Mouse (Mus musculus) heart, adult 2 months (tissue): Measurements from ENCODE around the gene Fam107b. TPM values are rescaled to one million over a fixed set of nuclear protein-coding genes. Genes with fewer than 3 reads are reported as not detected.
A peak's percentile ranks its signal among the peaks of the same experiment; 100 is the strongest.

ENCODE experiments used
- DNase-seq, 2 experiments: peaks; one replicate each; pipeline ENCODE4 v3.0.0; 2021
- H3K27ac ChIP-seq: fragments of 200-600 bp; 2 replicates; pipeline ENCODE4 v1.8.1; 2022
- H3K27me3 ChIP-seq: fragments of 200-500 bp; 2 replicates; pipeline ENCODE4 v1.6.1; 2012; ENCODE audit warnings: mild to moderate bottlenecking, low read length, inconsistent platforms, mixed read lengths; ENCODE audit not compliant: control insufficient read depth, insufficient read depth
- H3K36me3 ChIP-seq: fragments of 200-500 bp; 2 replicates; pipeline ENCODE4 v1.6.1; 2012; ENCODE audit warnings: low read length, inconsistent platforms; ENCODE audit not compliant: control insufficient read depth, insufficient read depth
- H3K4me1 ChIP-seq: fragments of 200-500 bp; 2 replicates; pipeline ENCODE4 v1.6.1; 2011; ENCODE audit warnings: low read length; ENCODE audit not compliant: control insufficient read depth, insufficient read depth
- H3K4me3 ChIP-seq: fragments of 200-600 bp; 2 replicates; pipeline ENCODE4 v1.8.1; 2022
- H3K79me2 ChIP-seq: fragments of 200-500 bp; replicated peaks from 2 replicates; pipeline ENCODE4 v1.6.1; 2012; ENCODE audit warnings: mild to moderate bottlenecking, inconsistent platforms, low read length, moderate library complexity, mixed read lengths; ENCODE audit not compliant: control insufficient read depth, insufficient read depth
- H3K9ac ChIP-seq: fragments of 200-500 bp; 2 replicates; pipeline ENCODE4 v1.6.1; 2012; ENCODE audit warnings: low read depth, mild to moderate bottlenecking, control low read depth, inconsistent platforms, low read length, mixed read lengths
- CTCF ChIP-seq: fragments of 200-600 bp; IDR thresholded peaks from 2 replicates; pipeline ENCODE4 v1.8.1; 2022; ENCODE audit warnings: antibody characterized with exemption, mild to moderate bottlenecking, moderate library complexity
- EP300 ChIP-seq: fragments of 200-500 bp; IDR thresholded peaks from 2 replicates; pipeline ENCODE4 v1.6.1; 2011; ENCODE audit warnings: low read depth, low read length, control low read depth; ENCODE audit not compliant: insufficient read depth
- POLR2A ChIP-seq: fragments of 200-500 bp; IDR thresholded peaks from 2 replicates; pipeline ENCODE4 v1.6.1; 2011; ENCODE audit warnings: mild to moderate bottlenecking, low read depth, low read length, control low read depth; ENCODE audit not compliant: insufficient read depth
- WGBS: fragments of 180-500 bp; shearing (Covaris S2); methylation state at CpG from one replicate; pipeline ENCODE4 v1.1.7; 2018; 5-methylcytosine and 5-hydroxymethylcytosine counted together
- intact Hi-C: fragments of 180-260 bp; cut with DNase I; formaldehyde crosslinking; loops from one replicate; pipeline ENCODE4 v1.15.1; 2025
- polyA plus RNA-seq: library from polyadenylated mRNA; depleted of rRNA; stranded (reverse); fragments of >200 nt; gene quantifications from 2 replicates; pipeline ENCODE4 v1.2.3, GENCODE M21; 2012
- total RNA-seq, 2 experiments: library from RNA; stranded (reverse); gene quantifications; 2 replicates each; pipeline ENCODE4 v1.2.3; 2021

Gene Fam107b
- total and polyA plus RNA-seq, 3 experiments, result 3.2 to 10.1 (median 5.5) TPM

GRCm38 (mm10) chr2:3721107-3721506 lies 150.8 kb downstream of the Fam107b start:
- Histone ChIP-seq H3K27ac (no peak overlapping the region), H3K4me1 (no peaks in the 10 kb centered on the region), H3K27me3 (no peaks in the 10 kb centered on the region), H3K9ac (no peak overlapping the region), H3K4me3 (no peak overlapping the region), H3K36me3 (no peaks in the 10 kb centered on the region), H3K79me2 (no peaks in the 10 kb centered on the region; the same call in 1 of the 2 replicates)
- WGBS, result 72% methylated on average over 5 of the region's 5 CpGs
- intact Hi-C loops, result no loop called here
- DNase-seq, result no peak
- TF ChIP-seq CTCF (no peak), EP300 (no peak), POLR2A (no peak)

DNA sequence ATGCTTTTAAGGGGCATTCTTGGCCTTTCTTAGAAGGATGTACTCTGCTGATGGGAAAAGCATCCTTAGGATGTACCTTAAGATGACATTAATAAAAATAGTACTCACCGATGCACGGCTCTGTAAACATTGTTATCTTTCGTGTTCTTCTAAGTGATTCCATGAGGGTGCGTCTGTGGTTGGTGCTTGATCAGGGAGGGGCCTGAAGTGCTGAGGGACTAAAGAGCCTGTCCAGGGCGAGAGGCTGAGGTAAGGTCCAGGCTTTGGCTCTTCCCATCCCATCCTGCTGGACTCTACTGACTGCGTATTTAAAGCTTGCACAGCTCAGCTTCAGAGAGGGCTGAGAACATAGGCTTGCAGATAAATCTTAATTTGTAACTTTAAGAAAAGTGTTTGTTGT lies 151.7 kb downstream of the Fam107b start:
- Histone ChIP-seq H3K36me3 (no peaks in the 10 kb centered on the region), H3K4me1 (peaks cover 4% of the 10 kb centered on the region), H3K27me3 (no peaks in the 10 kb centered on the region), H3K4me3 (no peak overlapping the region), H3K79me2 (no peaks in the 10 kb centered on the region; the same call in 1 of the 2 replicates), H3K9ac (no peak overlapping the region), H3K27ac (no peak overlapping the region)
- intact Hi-C loops, result no loop called here
- TF ChIP-seq EP300 (no peak), POLR2A (no peak), CTCF (no peak)
- WGBS, result 51% methylated on average over 6 of the region's 6 CpGs
- DNase-seq, result no peak

GRCm38 (mm10) chr2:3723391-3724106 lies 153.3 kb downstream of the Fam107b start:
- Histone ChIP-seq H3K36me3 (no peaks in the 10 kb centered on the region), H3K9ac (no peak overlapping the region), H3K79me2 (no peaks in the 10 kb centered on the region; the same call in 1 of the 2 replicates), H3K27me3 (no peaks in the 10 kb centered on the region), H3K27ac (no peak overlapping the region), H3K4me3 (no peak overlapping the region), H3K4me1 (peaks cover 8% of the 10 kb centered on the region)
- intact Hi-C loops, result no loop called here
- WGBS, result 84% methylated on average over 8 of the region's 8 CpGs
- DNase-seq, result no peak
- TF ChIP-seq EP300 (no peak), POLR2A (no peak), CTCF (no peak)

GRCm38 (mm10) chr2:3726501-3727078 lies 156.3 kb downstream of the Fam107b start:
- intact Hi-C loops, result no loop called here

DNA sequence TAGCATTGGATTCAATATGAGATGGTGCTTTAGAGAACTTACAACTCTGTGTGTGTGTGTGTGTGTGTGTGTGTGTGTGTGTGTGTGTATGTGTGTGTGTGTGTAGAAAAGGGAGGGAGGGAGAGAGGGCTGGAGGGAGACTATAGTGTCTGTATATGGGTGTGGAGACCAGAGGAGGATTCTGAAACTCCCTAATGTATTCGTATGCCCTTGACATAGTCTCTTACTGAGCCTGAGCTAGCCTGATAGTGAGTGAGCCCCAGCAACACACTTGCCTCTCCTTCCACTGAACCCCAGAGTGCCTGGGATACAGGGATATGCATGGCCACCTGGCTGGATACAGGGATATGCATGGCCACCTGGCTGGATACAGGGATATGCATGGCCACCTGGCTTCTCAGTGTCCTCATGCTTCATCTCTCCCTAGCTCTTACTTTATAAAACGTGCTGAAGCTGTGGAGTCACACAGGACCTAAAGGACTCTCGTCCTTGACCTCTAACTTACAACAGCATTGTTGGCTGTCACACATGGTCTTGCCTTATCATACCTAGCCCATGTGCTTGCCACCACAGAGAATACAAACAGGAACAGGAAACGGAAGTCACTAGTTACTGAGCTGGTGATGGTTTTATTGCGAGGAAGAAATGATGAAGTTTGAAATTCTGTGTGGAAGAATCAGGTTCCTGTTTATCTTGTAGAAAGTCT lies 157.1 kb downstream of the Fam107b start:
- 42% methylated on average over 5 of the region's 5 CpGs for whole genome bisulfite sequencing
- Histone ChIP-seq H3K79me2 (no peaks in the 10 kb centered on the region), H3K27ac (peak overlapping the region; percentile 6; the same call in 1 of the 2 replicates), H3K9ac (no peak overlapping the region; the same call in 1 of the 2 replicates), H3K27me3 (no peaks in the 10 kb centered on the region), H3K4me3 (no peak overlapping the region), H3K4me1 (peaks cover 8% of the 10 kb centered on the region), H3K36me3 (no peaks in the 10 kb centered on the region)
- TF ChIP-seq EP300 (no peak), CTCF (no peak), POLR2A (no peak)
- no peak for DNase-seq
- intact Hi-C loops, result no loop called here

More at GRCm38 (mm10) chr2:3726501-3727078, 156.3 kb downstream of the Fam107b start:
- TF ChIP-seq CTCF (no peak), POLR2A (no peak), EP300 (no peak)
- H3K27me3 ChIP-seq, result no peaks in the 10 kb centered on the region
- H3K4me3 ChIP-seq, result peak overlapping the region; percentile 9; the same call in 1 of the 2 replicates
- no peaks in the 10 kb centered on the region for H3K79me2 ChIP-seq
- peaks cover 8% of the 10 kb centered on the region for H3K4me1 ChIP-seq
- H3K9ac ChIP-seq, result peak overlapping the region; percentile 53; the same call in 1 of the 2 replicates
- H3K27ac ChIP-seq, result peak overlapping the region; percentile 10
- 26% methylated on average over 13 of the region's 13 CpGs for WGBS
- no peaks in the 10 kb centered on the region for H3K36me3 ChIP-seq
- peak; percentile 35 to 37 for DNase-seq

- Histone ChIP-seq H3K4me3 (no peak overlapping the region), H3K27me3 (no peaks in the 10 kb centered on the region), H3K79me2 (no peaks in the 10 kb centered on the region), H3K4me1 (peaks cover 10% of the 10 kb centered on the region), H3K27ac (no peak overlapping the region), H3K9ac (no peak overlapping the region), H3K36me3 (no peaks in the 10 kb centered on the region)
- intact Hi-C loops, result no loop called here
- WGBS, result 98% methylated on average over 4 of the region's 4 CpGs
- TF ChIP-seq CTCF (no peak), EP300 (no peak), POLR2A (no peak)
- DNase-seq, result no peak
Observed at GRCm38 (mm10) chr2:3728090-3728489, 157.8 kb downstream of the Fam107b start.
